In the genomic region with DNA sequence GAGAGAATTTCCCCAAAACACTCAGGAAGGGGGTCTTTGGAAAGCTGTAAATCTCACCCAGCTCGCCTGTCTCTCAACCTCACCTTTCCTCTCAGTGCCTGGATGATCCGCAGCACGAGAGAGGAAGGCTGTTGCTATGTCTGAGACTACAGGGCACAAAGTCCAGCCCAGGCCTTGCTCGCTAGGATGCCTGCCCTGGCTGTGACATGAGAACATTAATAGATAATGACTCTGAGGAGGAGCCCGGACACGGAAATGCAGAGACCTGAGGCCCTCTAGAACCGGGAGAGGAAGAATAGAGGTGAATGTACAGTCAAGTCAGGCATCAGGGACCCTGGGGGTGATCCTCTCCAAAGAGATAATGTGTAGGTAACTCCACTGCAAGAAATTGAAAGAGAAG, we compare ENCODE assay signal across 25 mouse cellular contexts. TPM values are rescaled to one million over a fixed set of nuclear protein-coding genes. Genes with fewer than 3 reads are reported as not detected.
DNase-seq lines count a peak whose midpoint lies in the region; ATAC-seq and TF ChIP-seq lines count a peak whose summit lies in the region.
"Had no signal": no experiment of that assay in that cellular context is flagged by ENCODE, and none has a peak within 500 bp of the region (broad histone marks: within the 10 kb centered on the region; RNA-seq: fewer than 3 reads in every experiment).

No protein-coding gene starts in this region.

- H3K4me3 ChIP-seq in heart, embryonic 15.5 days: no peak overlapping the region
- H3K4me3 ChIP-seq in heart, adult 2 months: no peak overlapping the region
- peak overlapping the region; percentile 41 for H3K4me3 ChIP-seq in intestine, postnatal 0 days (ENCODE audit: low read depth, low read length)
- peak overlapping the region; percentile 17 for H3K4me3 ChIP-seq in kidney, embryonic 15.5 days (replicated peaks)
- no peak overlapping the region for H3K4me3 ChIP-seq in forebrain, embryonic 11.5 days (ENCODE audit: low read depth, low read length)
- H3K4me3 ChIP-seq: erythroblast, embryonic 14.5 days; forebrain, embryonic 15.5 days; limb, embryonic 12.5 days; liver, embryonic 13.5 days; lung, embryonic 15.5 days; midbrain, embryonic 13.5 days; myocyte had no signal

- intact Hi-C loops in heart, adult 2 months (cut with DNase I): no loop called here

- H3K36me3 ChIP-seq in heart, embryonic 15.5 days: no peaks in the 10 kb centered on the region
- no peaks in the 10 kb centered on the region for H3K36me3 ChIP-seq in heart, adult 2 months (ENCODE audit: control insufficient read depth, insufficient read depth, low read length)
- no peaks in the 10 kb centered on the region; the same call in 1 of the 2 replicates for H3K36me3 ChIP-seq in intestine, postnatal 0 days (ENCODE audit: control insufficient read depth, insufficient read depth)
- no peaks in the 10 kb centered on the region for H3K36me3 ChIP-seq in kidney, embryonic 15.5 days
- no peaks in the 10 kb centered on the region for H3K36me3 ChIP-seq in forebrain, embryonic 11.5 days (ENCODE audit: control insufficient read depth, insufficient read depth, low read length)
- H3K36me3 ChIP-seq: forebrain, embryonic 15.5 days; heart, embryonic 10.5 days; limb, embryonic 12.5 days; liver, embryonic 13.5 days; lung, embryonic 15.5 days; midbrain, embryonic 13.5 days had no signal

- peak overlapping the region; percentile 45 for H3K4me2 ChIP-seq in heart, embryonic 15.5 days
- peak overlapping the region; percentile 70 for H3K4me2 ChIP-seq in intestine, postnatal 0 days (replicated peaks; ENCODE audit: low read depth)
- peak overlapping the region; percentile 35 for H3K4me2 ChIP-seq in kidney, embryonic 15.5 days
- no peak overlapping the region for H3K4me2 ChIP-seq in forebrain, embryonic 11.5 days (ENCODE audit: low read depth, low read length, severe bottlenecking)
- H3K4me2 ChIP-seq: liver, embryonic 13.5 days; lung, embryonic 15.5 days had no signal

- H3K9me3 ChIP-seq in heart, embryonic 15.5 days (replicated peaks): no peaks in the 10 kb centered on the region
- H3K9me3 ChIP-seq in intestine, postnatal 0 days (ENCODE audit: control insufficient read depth): no peaks in the 10 kb centered on the region
- no peaks in the 10 kb centered on the region for H3K9me3 ChIP-seq in kidney, embryonic 15.5 days (replicated peaks)
- H3K9me3 ChIP-seq in forebrain, embryonic 11.5 days (ENCODE audit: control insufficient read depth, low read length): no peaks in the 10 kb centered on the region
- H3K9me3 ChIP-seq: forebrain, embryonic 15.5 days; heart, embryonic 10.5 days; limb, embryonic 12.5 days; liver, embryonic 13.5 days; lung, embryonic 15.5 days; midbrain, embryonic 13.5 days had no signal

- WGBS in heart, embryonic 15.5 days: 54% methylated on average over 7 of the region's 7 CpGs
- 62% methylated on average over 7 of the region's 7 CpGs for WGBS in heart, adult 2 months
- WGBS in intestine, postnatal 0 days: 26% methylated on average over 7 of the region's 7 CpGs
- 40% methylated on average over 7 of the region's 7 CpGs for WGBS in kidney, embryonic 15.5 days
- WGBS in large intestine, adult 2 months: 17% methylated on average over 7 of the region's 7 CpGs
- WGBS in forebrain, embryonic 11.5 days: 74% methylated on average over 7 of the region's 7 CpGs

- peaks cover 7% of the 10 kb centered on the region for H3K4me1 ChIP-seq in heart, embryonic 15.5 days (replicated peaks)
- no peaks in the 10 kb centered on the region for H3K4me1 ChIP-seq in heart, adult 2 months (ENCODE audit: control insufficient read depth, insufficient read depth, low read length)
- no peaks in the 10 kb centered on the region for H3K4me1 ChIP-seq in intestine, postnatal 0 days (replicated peaks; ENCODE audit: control insufficient read depth, insufficient read depth, low read length)
- peaks cover 39% of the 10 kb centered on the region for H3K4me1 ChIP-seq in kidney, embryonic 15.5 days
- H3K4me1 ChIP-seq in forebrain, embryonic 11.5 days (replicated peaks; ENCODE audit: control insufficient read depth, insufficient read depth, low read length): no peaks in the 10 kb centered on the region
- H3K4me1 ChIP-seq: liver, embryonic 13.5 days; lung, embryonic 15.5 days had no signal

- TF ChIP-seq CTCF in heart, adult 2 months (IDR thresholded peaks at IDR 0.05): no peak
- no peak for TF ChIP-seq CTCF in intestine, postnatal 0 days (IDR thresholded peaks at IDR 0.05; ENCODE audit: low read depth)

- no peak for TF ChIP-seq POLR2A in heart, adult 2 months (IDR thresholded peaks at IDR 0.05; ENCODE audit: insufficient read depth, low read depth, low read length)

- H3K79me2 ChIP-seq in heart, adult 2 months (replicated peaks; ENCODE audit: control insufficient read depth, insufficient read depth, low read length): no peaks in the 10 kb centered on the region

- no peak for TF ChIP-seq EP300 in heart, adult 2 months (IDR thresholded peaks at IDR 0.05; ENCODE audit: insufficient read depth, low read depth, low read length)

- no peak for ATAC-seq in heart, embryonic 15.5 days (replicated peaks; ENCODE audit: insufficient number of reproducible peaks, insufficient read depth, low FRiP score, low read depth)
- peak; percentile 80 for ATAC-seq in intestine, postnatal 0 days
- ATAC-seq in kidney, embryonic 15.5 days (replicated peaks; ENCODE audit: low FRiP score): 0 out of 2 replicates have a peak, but pooled peaks have one; percentile 28
- no peak for ATAC-seq in forebrain, embryonic 11.5 days (replicated peaks; ENCODE audit: low FRiP score)
- no peak for ATAC-seq in granulocyte monocyte progenitor cell, adult 5-6 weeks (replicated peaks; ENCODE audit: poor library complexity, severe bottlenecking)
- ATAC-seq: activated CD4-positive, CD25-positive, alpha-beta regulatory T cell, adult 4 months; forebrain, embryonic 15.5 days; hindbrain, postnatal 0 days; Patski had no signal

- no peak overlapping the region for H3K27ac ChIP-seq in heart, embryonic 15.5 days
- H3K27ac ChIP-seq in heart, adult 2 months: no peak overlapping the region
- peak overlapping the region; percentile 91 for H3K27ac ChIP-seq in intestine, postnatal 0 days (ENCODE audit: low read depth, low read length)
- peak overlapping the region; percentile 54 for H3K27ac ChIP-seq in kidney, embryonic 15.5 days
- no peak overlapping the region for H3K27ac ChIP-seq in forebrain, embryonic 11.5 days (ENCODE audit: low read depth, low read length)
- H3K27ac ChIP-seq: hindbrain, postnatal 0 days; liver, embryonic 13.5 days; lung, embryonic 15.5 days had no signal

- H3K27me3 ChIP-seq in heart, embryonic 15.5 days: no peaks in the 10 kb centered on the region
- H3K27me3 ChIP-seq in heart, adult 2 months (ENCODE audit: control insufficient read depth, insufficient read depth, low read length): no peaks in the 10 kb centered on the region
- H3K27me3 ChIP-seq in intestine, postnatal 0 days (replicated peaks; ENCODE audit: control insufficient read depth, insufficient read depth, low read length): no peaks in the 10 kb centered on the region
- no peaks in the 10 kb centered on the region for H3K27me3 ChIP-seq in kidney, embryonic 15.5 days
- no peaks in the 10 kb centered on the region for H3K27me3 ChIP-seq in forebrain, embryonic 11.5 days (ENCODE audit: control insufficient read depth, insufficient read depth, low read length)
- H3K27me3 ChIP-seq: forebrain, embryonic 15.5 days; liver, embryonic 13.5 days; lung, embryonic 15.5 days; Patski had no signal

- H3K9ac ChIP-seq in heart, embryonic 15.5 days: no peak overlapping the region
- H3K9ac ChIP-seq in heart, adult 2 months (ENCODE audit: low read depth, low read length): no peak overlapping the region
- H3K9ac ChIP-seq in intestine, postnatal 0 days (ENCODE audit: low read depth, low read length): peak overlapping the region; percentile 64
- no peak overlapping the region for H3K9ac ChIP-seq in kidney, embryonic 15.5 days
- no peak overlapping the region for H3K9ac ChIP-seq in forebrain, embryonic 11.5 days (ENCODE audit: low read length)
- H3K9ac ChIP-seq: forebrain, embryonic 15.5 days; liver, embryonic 13.5 days; lung, embryonic 15.5 days; midbrain, embryonic 13.5 days had no signal

- no peak for DNase-seq in heart, adult 2 months
- peak; percentile 62 for DNase-seq in large intestine, adult 2 months (ENCODE audit: low read depth, low spot score)
- DNase-seq in MN1 (ENCODE audit: low spot score): no peak
- no peak for DNase-seq in forebrain, embryonic 11.5 days (ENCODE audit: low spot score)
- DNase-seq: adrenal gland, postnatal 14 days; cerebellum, adult 18-20 months; liver, embryonic 13.5 days; retina, postnatal 1 day; thymus, postnatal 25 days had no signal

RNA-seq across cellular contexts. Expression of a gene that starts 1.1 kb away (rescaled TPM):
- polyA plus RNA-seq in heart, embryonic 15.5 days (2015; fragmentation: Nextera tagmentation; extraction: Ambion mirVana): 2.1 and 2.6 TPM in 2 replicates
- 1 to 10 TPM; 5.1 to 5.5 TPM for total RNA-seq in heart, adult 2 months (2021)
- polyA plus RNA-seq in heart, adult 2 months (2012; rRNA removed): 4.0 and 15.5 TPM in 2 replicates
- polyA plus RNA-seq in intestine, postnatal 0 days (2015; fragmentation: Nextera tagmentation; extraction: Ambion mirVana): 132 and 142 TPM in 2 replicates
- 13.8 and 14.5 TPM in 2 replicates for polyA plus RNA-seq in kidney, embryonic 15.5 days (2015; fragmentation: Nextera tagmentation; extraction: Ambion mirVana)
- polyA plus RNA-seq in large intestine, adult 2 months (2012; rRNA removed): 94.9 and 124 TPM in 2 replicates
- polyA plus RNA-seq in forebrain, embryonic 11.5 days (2014; fragmentation: Nextera tagmentation; extraction: Ambion mirVana): 3.1 and 4.7 TPM in 2 replicates
- not detected in 2 replicates for total RNA-seq in granulocyte monocyte progenitor cell, adult 5-6 weeks (2014; fragmentation: Nextera tagmentation)
- not detected in 2 replicates for total RNA-seq in granulocyte monocyte progenitor cell, adult 5-6 weeks (2017)
- polyA plus RNA-seq: activated CD4-positive, CD25-positive, alpha-beta regulatory T cell, adult 4 months; C2C12; erythroblast, embryonic 14.5 days; liver, embryonic 13.5 days; myocyte; Patski; spleen, adult 2 months had no signal

RNA-seq across cellular contexts. Expression of a gene that starts 3.6 kb away (rescaled TPM):
- polyA plus RNA-seq in heart, embryonic 15.5 days (2015; fragmentation: Nextera tagmentation; extraction: Ambion mirVana): 0.05 TPM in 1 of 2 replicates, not detected in the other
- total RNA-seq in heart, adult 2 months (2021): not detected
- 0.06 TPM in 1 of 2 replicates, not detected in the other for polyA plus RNA-seq in heart, adult 2 months (2012; rRNA removed)
- polyA plus RNA-seq in intestine, postnatal 0 days (2015; fragmentation: Nextera tagmentation; extraction: Ambion mirVana): not detected in 2 replicates
- polyA plus RNA-seq in kidney, embryonic 15.5 days (2015; fragmentation: Nextera tagmentation; extraction: Ambion mirVana): 0.04 and 0.06 TPM in 2 replicates
- polyA plus RNA-seq in large intestine, adult 2 months (2012; rRNA removed): 0.09 and 0.16 TPM in 2 replicates
- 0.11 and 0.16 TPM in 2 replicates for polyA plus RNA-seq in forebrain, embryonic 11.5 days (2014; fragmentation: Nextera tagmentation; extraction: Ambion mirVana)
- total RNA-seq in granulocyte monocyte progenitor cell, adult 5-6 weeks (2014; fragmentation: Nextera tagmentation): not detected in 2 replicates
- not detected in 2 replicates for total RNA-seq in granulocyte monocyte progenitor cell, adult 5-6 weeks (2017)
- polyA plus RNA-seq: activated CD4-positive, CD25-positive, alpha-beta regulatory T cell, adult 4 months; erythroblast, embryonic 14.5 days; heart, embryonic 10.5 days; liver, embryonic 13.5 days; lung, embryonic 15.5 days; Patski; spleen, adult 2 months had no signal

RNA-seq across cellular contexts. Expression of a gene that starts 57.4 kb away (rescaled TPM):
- 18.1 and 20.0 TPM in 2 replicates for polyA plus RNA-seq in heart, embryonic 15.5 days (2015; fragmentation: Nextera tagmentation; extraction: Ambion mirVana)
- 10 to 100 TPM; 42.5 to 44.1 TPM for total RNA-seq in heart, adult 2 months (2021)
- polyA plus RNA-seq in heart, adult 2 months (2012; rRNA removed): 40.1 and 47.6 TPM in 2 replicates
- polyA plus RNA-seq in intestine, postnatal 0 days (2015; fragmentation: Nextera tagmentation; extraction: Ambion mirVana): 0.95 and 1.8 TPM in 2 replicates
- polyA plus RNA-seq in kidney, embryonic 15.5 days (2015; fragmentation: Nextera tagmentation; extraction: Ambion mirVana): 2.2 and 2.3 TPM in 2 replicates
- polyA plus RNA-seq in large intestine, adult 2 months (2012; rRNA removed): 1.2 and 1.6 TPM in 2 replicates
- polyA plus RNA-seq in forebrain, embryonic 11.5 days (2014; fragmentation: Nextera tagmentation; extraction: Ambion mirVana): 0.55 and 0.79 TPM in 2 replicates
- total RNA-seq in granulocyte monocyte progenitor cell, adult 5-6 weeks (2014; fragmentation: Nextera tagmentation): not detected in 2 replicates
- total RNA-seq in granulocyte monocyte progenitor cell, adult 5-6 weeks (2017): not detected in 2 replicates
- polyA plus RNA-seq: activated CD4-positive, CD25-positive, alpha-beta regulatory T cell, adult 4 months; C2C12; erythroblast, embryonic 14.5 days; Patski had no signal

Comparison
In these comparisons a context has a peak if more than half of its experiments do, and no peak if none do; other contexts are left out.
1. ATAC-seq: peak in intestine, postnatal 0 days (single experiment) and kidney, embryonic 15.5 days (single experiment); none in heart, embryonic 15.5 days (single experiment), forebrain, embryonic 11.5 days (single experiment) and granulocyte monocyte progenitor cell, adult 5-6 weeks (single experiment).
2. H3K27ac ChIP-seq: peak in intestine, postnatal 0 days (single experiment) and kidney, embryonic 15.5 days (single experiment); none in heart, embryonic 15.5 days (single experiment), heart, adult 2 months (single experiment) and forebrain, embryonic 11.5 days (single experiment).
3. H3K4me3 ChIP-seq: peak in intestine, postnatal 0 days (single experiment) and kidney, embryonic 15.5 days (single experiment); none in heart, embryonic 15.5 days (single experiment), heart, adult 2 months (single experiment) and forebrain, embryonic 11.5 days (single experiment).